Mouse (Mus musculus) hindbrain, embryonic 13.5 days (tissue): ENCODE measurements at regions not wholly inside any gene's neighbourhood (a gene's known extent, or its start where the extent isn't known, plus 50 kb on each side); places are given as distances from the start of the nearest gene placed in this dataset.

Source experiments
- ATAC-seq: fragments of 200-750 bp; cut with Nextera tagmentation; 2 replicates; pipeline ENCODE4 v1.8.0; 2017; ENCODE audit warnings: moderate TSS enrichment; ENCODE audit not compliant: low FRiP score
- H3K27ac ChIP-seq: fragments of 300-500 bp; sonication (generic); 2 replicates; pipeline ENCODE4 v1.5.1; 2015; ENCODE audit warnings: inconsistent platforms, mild to moderate bottlenecking, moderate library complexity
- H3K27me3 ChIP-seq: fragments of 300-500 bp; sonication (generic); 2 replicates; pipeline ENCODE4 v1.6.1; 2015; ENCODE audit warnings: mild to moderate bottlenecking, inconsistent platforms
- H3K36me3 ChIP-seq: fragments of 300-500 bp; sonication (generic); 2 replicates; pipeline ENCODE4 v1.6.1; 2015; ENCODE audit warnings: mild to moderate bottlenecking, inconsistent platforms
- H3K4me1 ChIP-seq: fragments of 300-500 bp; sonication (generic); replicated peaks from 2 replicates; pipeline ENCODE4 v1.6.1; 2015; ENCODE audit warnings: inconsistent platforms
- H3K4me2 ChIP-seq: fragments of 300-500 bp; sonication (generic); 2 replicates; pipeline ENCODE4 v1.6.1; 2015; ENCODE audit warnings: inconsistent platforms, mild to moderate bottlenecking, moderate library complexity
- H3K4me3 ChIP-seq: fragments of 300-500 bp; sonication (generic); 2 replicates; pipeline ENCODE4 v1.5.1; 2015; ENCODE audit warnings: mild to moderate bottlenecking, inconsistent platforms
- H3K9ac ChIP-seq: fragments of 300-500 bp; sonication (generic); 2 replicates; pipeline ENCODE4 v1.6.1; 2015; ENCODE audit warnings: mild to moderate bottlenecking, inconsistent platforms
- H3K9me3 ChIP-seq: fragments of 300-500 bp; sonication (generic); 2 replicates; pipeline ENCODE4 v1.6.1; 2016; ENCODE audit warnings: inconsistent platforms
- WGBS: fragments of 180-500 bp; shearing (Covaris S2); methylation state at CpG from one replicate; pipeline ENCODE4 v1.1.7; 2015; 5-methylcytosine and 5-hydroxymethylcytosine counted together

DNA sequence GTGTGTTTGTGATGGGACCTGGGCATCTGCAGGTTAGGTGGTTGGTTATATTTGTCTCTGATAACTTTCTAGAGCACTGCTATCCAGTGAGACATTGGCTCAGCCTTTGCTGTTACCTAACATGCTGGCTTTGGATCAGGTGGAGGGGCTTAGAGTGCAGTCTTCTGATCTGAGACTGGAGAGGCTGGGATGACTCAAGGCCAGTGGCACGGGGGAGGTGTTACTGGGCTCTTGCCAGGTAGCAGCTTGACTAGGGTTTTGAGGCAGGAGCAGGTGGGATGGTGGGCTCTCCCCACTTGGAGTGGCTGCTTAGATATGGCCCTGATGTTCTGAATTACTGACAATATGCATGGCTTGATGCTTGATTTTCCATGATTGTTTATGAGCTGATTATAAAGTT is 236.0 kb downstream of the Zfp704 start:
- no peak overlapping the region for H3K9ac ChIP-seq
- H3K4me3 ChIP-seq: no peak overlapping the region
- H3K27me3 ChIP-seq: no peaks in the 10 kb centered on the region
- H3K27ac ChIP-seq: no peak overlapping the region
- no peaks in the 10 kb centered on the region for H3K4me1 ChIP-seq
- 73% methylated on average over 1 of the region's 1 CpGs for WGBS
- no peak overlapping the region for H3K4me2 ChIP-seq
- ATAC-seq: no peak
- H3K36me3 ChIP-seq: no peaks in the 10 kb centered on the region
- no peaks in the 10 kb centered on the region; the same call in 1 of the 2 replicates for H3K9me3 ChIP-seq

DNA sequence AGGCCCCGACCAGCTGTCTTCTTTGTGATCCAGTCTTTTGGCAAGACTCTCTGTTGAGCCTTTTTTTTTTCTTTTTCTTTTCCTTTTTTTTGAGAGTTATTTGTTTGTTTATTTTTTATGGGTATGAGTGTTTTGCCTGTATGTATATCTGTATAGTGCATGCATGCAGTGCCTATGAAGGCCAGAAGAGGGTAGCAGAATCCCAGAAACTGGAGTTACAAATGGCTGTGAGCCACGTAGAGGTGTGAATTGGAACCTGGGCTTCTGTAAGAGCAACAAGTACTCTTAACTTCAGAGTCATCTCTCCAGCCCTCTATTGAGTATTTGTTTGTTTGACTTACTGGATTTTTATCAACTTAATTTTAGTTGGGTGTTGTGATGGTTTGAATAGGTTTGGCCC is 239.8 kb downstream of the Zfp704 start:
- Histone ChIP-seq H3K36me3 (no peaks in the 10 kb centered on the region), H3K9ac (no peak overlapping the region), H3K27me3 (no peaks in the 10 kb centered on the region), H3K4me2 (no peak overlapping the region), H3K9me3 (no peaks in the 10 kb centered on the region), H3K4me3 (no peak overlapping the region), H3K27ac (no peak overlapping the region), H3K4me1 (no peaks in the 10 kb centered on the region)
- ATAC-seq: no peak
- 89% methylated on average over 2 of the region's 2 CpGs for WGBS

DNA sequence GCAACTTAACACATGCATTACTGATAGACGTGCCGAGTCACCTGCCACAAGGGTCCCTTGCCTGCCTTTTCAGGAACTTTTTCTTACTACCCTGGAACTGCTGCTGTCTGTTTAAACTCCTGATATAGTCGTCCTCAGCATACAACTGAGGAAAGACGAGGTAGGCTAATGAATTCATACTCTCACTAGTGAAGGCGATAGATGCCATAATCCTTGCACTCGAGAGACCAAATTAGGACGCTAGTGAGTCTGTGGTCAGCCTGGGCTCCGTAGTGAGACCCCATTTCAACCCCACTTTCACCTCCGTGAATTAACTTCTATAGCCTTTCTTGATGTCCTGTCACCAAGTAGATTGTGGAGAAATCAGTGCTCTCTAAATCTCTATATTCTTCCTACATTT is 244.1 kb downstream of the Zfp704 start:
- no peaks in the 10 kb centered on the region for H3K27me3 ChIP-seq
- 82% methylated on average over 9 of the region's 9 CpGs for WGBS
- no peak overlapping the region for H3K9ac ChIP-seq
- H3K4me2 ChIP-seq: no peak overlapping the region
- H3K27ac ChIP-seq: no peak overlapping the region
- H3K4me3 ChIP-seq: no peak overlapping the region
- ATAC-seq: no peak
- H3K4me1 ChIP-seq: no peaks in the 10 kb centered on the region
- no peaks in the 10 kb centered on the region for H3K36me3 ChIP-seq
- no peaks in the 10 kb centered on the region for H3K9me3 ChIP-seq

DNA sequence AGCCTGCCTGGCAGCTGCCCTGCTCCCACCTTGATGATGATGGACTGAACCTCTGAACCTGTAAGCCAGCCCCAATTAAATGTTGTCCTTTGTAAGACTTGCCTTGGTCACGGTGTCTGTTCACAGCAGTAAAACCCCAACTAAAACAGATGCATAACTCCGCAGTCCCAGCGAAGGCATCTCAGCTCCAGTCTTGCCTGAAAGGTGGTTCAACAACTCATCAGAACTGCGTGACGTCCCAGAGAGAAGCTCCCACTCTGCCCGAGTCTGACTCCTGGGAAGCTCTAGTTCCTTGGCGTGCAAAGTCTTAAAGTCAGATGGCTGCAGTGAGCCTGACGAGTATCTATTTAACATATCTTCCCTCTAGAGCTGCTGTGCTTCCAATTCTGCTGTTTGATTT is 250.7 kb downstream of the Zfp704 start:
- 92% methylated on average over 8 of the region's 8 CpGs for WGBS
- Histone ChIP-seq H3K36me3 (no peaks in the 10 kb centered on the region), H3K9me3 (no peaks in the 10 kb centered on the region), H3K27me3 (no peaks in the 10 kb centered on the region), H3K9ac (no peak overlapping the region), H3K4me2 (no peak overlapping the region), H3K27ac (no peak overlapping the region), H3K4me3 (no peak overlapping the region), H3K4me1 (peaks cover 9% of the 10 kb centered on the region; the same call in 1 of the 2 replicates)
- ATAC-seq: no peak

DNA sequence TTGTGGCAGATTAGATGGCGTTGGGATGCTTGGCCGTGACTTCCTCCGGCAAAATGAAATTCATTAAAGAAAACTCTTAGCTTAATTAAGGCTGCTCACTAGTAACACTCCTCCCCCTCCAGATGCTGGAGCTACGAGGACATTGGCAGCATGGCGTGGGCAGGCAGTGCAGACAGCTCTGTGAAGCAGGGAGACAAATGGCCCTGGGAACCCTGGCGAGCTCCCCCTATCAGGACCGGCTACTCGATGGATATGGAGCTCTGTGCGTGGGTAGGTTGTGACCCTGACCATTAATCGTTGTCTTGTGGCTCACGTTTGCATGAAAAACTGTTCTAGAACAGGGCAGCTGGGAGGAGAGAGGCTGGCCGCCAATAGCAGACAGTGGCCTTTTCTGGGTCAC is 251.8 kb downstream of the Zfp704 start:
- ATAC-seq: peak; percentile 41; the same call in 1 of the 2 replicates

DNA sequence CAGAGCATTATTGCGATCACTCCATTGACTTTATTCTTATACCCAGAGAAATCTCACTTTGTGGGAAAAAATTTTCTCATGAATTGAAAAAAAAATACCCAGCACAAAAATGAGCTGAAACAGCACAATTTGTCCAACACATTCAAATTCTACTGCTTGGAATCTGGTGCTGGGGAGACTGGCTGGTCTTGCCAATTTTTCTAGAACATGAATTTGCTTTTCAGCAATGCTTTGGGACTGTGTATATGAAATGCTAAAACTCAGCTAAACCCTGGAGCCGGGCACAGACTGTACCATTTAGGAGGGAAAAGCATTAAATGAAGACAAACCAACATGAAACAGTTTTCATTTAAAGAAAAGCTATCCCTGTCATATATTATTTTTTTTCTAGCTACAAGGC is 252.2 kb downstream of the Zfp704 start:
- Histone ChIP-seq H3K27me3 (no peaks in the 10 kb centered on the region), H3K4me2 (no peak overlapping the region), H3K27ac (no peak overlapping the region), H3K36me3 (no peaks in the 10 kb centered on the region), H3K4me3 (no peak overlapping the region), H3K9me3 (no peaks in the 10 kb centered on the region), H3K9ac (no peak overlapping the region), H3K4me1 (peaks cover 9% of the 10 kb centered on the region; the same call in 1 of the 2 replicates)
- no peak for ATAC-seq
- 93% methylated on average over 2 of the region's 2 CpGs for WGBS

More for the DNA sequence above, 251.8 kb downstream of the Zfp704 start:
- H3K27ac ChIP-seq: no peak overlapping the region
- H3K9ac ChIP-seq: no peak overlapping the region
- H3K4me2 ChIP-seq: no peak overlapping the region
- H3K36me3 ChIP-seq: no peaks in the 10 kb centered on the region
- H3K4me3 ChIP-seq: no peak overlapping the region
- H3K9me3 ChIP-seq: no peaks in the 10 kb centered on the region
- 37% methylated on average over 12 of the region's 12 CpGs for WGBS
- H3K27me3 ChIP-seq: no peaks in the 10 kb centered on the region
- peaks cover 9% of the 10 kb centered on the region; the same call in 1 of the 2 replicates for H3K4me1 ChIP-seq

DNA sequence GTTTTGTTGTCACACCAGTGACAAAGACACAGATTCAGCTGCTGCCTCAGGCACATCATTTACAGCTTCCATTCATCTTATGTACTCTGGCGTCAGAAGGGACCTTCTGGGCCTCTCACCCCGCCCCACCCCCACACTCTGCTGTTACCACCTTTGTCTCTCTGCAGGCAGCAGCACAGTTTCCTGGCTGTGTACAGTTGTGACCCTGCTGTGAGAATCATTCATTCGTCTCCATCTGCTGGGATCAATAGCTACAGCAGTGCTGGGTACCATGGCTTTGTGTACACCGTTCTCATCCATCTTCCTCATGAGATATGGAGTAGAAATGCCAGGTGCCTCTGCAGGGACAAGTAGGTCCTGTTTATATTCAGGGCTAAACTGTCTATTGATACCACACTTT is 254.0 kb downstream of the Zfp704 start:
- WGBS: 34% methylated on average over 4 of the region's 4 CpGs
- Histone ChIP-seq H3K36me3 (no peaks in the 10 kb centered on the region), H3K4me3 (no peak overlapping the region), H3K27ac (no peak overlapping the region), H3K4me2 (no peak overlapping the region), H3K9me3 (no peaks in the 10 kb centered on the region), H3K4me1 (peaks cover 9% of the 10 kb centered on the region; the same call in 1 of the 2 replicates), H3K27me3 (0 out of 2 replicates have a peak, but pooled peaks cover 3% of the 10 kb centered on the region), H3K9ac (no peak overlapping the region)
- peak; percentile 60; the same call in 1 of the 2 replicates for ATAC-seq

DNA sequence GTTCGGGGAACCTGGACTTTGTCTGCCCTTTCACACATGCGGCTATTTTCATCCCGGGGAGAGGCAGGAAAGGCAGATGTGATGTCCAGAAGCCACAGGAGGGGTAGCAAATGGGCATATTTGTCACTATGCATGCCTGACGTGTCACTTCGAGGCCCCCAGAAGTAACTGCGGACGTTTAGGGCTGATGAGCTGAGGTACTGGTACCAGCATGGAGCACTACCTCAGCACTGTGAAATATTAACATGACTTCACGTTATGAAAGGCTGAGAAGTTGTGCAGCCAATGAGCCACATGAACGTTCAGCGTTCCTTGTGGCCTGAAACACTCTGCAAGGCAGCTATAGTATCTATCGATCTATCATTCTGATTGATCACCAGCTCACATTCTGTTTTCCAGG is 255.1 kb downstream of the Zfp704 start:
- no peak for ATAC-seq
- H3K9ac ChIP-seq: no peak overlapping the region
- no peaks in the 10 kb centered on the region for H3K9me3 ChIP-seq
- no peak overlapping the region for H3K27ac ChIP-seq
- no peak overlapping the region for H3K4me2 ChIP-seq
- H3K4me3 ChIP-seq: no peak overlapping the region
- peaks cover 9% of the 10 kb centered on the region; the same call in 1 of the 2 replicates for H3K4me1 ChIP-seq
- 0 out of 2 replicates have a peak, but pooled peaks cover 3% of the 10 kb centered on the region for H3K27me3 ChIP-seq
- H3K36me3 ChIP-seq: no peaks in the 10 kb centered on the region
- 72% methylated on average over 11 of the region's 11 CpGs for WGBS

DNA sequence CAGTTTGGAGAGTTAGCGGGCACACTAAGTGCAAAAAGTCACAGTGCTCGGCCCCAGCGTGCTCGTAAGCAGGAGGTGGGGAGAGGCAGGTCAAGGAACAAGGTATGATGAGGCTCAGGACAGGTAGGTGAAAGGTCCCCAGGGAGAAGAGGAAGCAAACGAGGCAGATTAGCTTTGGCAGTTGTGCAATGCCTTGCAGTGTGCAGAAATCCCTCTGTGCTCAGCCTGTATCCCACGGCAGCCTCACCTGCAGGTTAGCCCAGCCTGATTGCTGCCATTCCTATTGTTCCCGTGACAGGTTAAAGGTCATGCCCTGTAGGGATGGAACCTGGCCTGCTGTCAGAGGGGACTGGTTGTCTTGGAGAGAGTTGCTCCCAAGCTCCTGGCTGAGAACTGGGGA is 257.6 kb downstream of the Zfp704 start:
- H3K9ac ChIP-seq: no peak overlapping the region
- no peaks in the 10 kb centered on the region for H3K9me3 ChIP-seq
- no peak overlapping the region for H3K4me3 ChIP-seq
- peaks cover 14% of the 10 kb centered on the region for H3K4me1 ChIP-seq
- ATAC-seq: no peak
- peaks cover 17% of the 10 kb centered on the region; the same call in 1 of the 2 replicates for H3K27me3 ChIP-seq
- no peak overlapping the region for H3K27ac ChIP-seq
- 30% methylated on average over 7 of the region's 7 CpGs for WGBS
- no peak overlapping the region for H3K4me2 ChIP-seq
- H3K36me3 ChIP-seq: no peaks in the 10 kb centered on the region

DNA sequence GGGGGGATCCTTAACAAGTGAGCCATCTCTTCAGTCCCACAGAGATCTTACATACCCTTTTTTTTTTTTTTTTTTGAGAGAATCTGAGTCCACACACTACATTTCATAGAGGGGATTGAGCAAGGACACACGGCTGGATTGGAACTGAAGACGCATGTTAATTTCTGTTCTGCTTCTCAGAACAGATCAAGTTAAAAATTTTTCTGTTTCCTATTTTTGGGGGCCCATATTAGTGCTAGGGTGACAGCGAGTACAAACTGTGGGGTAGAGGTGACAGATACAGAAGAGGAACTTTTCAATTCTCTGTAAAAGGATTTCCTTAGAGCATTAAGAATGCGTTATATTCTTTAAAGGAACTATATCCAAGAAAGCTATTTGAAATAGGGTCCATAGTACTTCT is 260.1 kb downstream of the Zfp704 start:
- Histone ChIP-seq H3K9me3 (no peaks in the 10 kb centered on the region), H3K27ac (no peak overlapping the region), H3K4me2 (no peak overlapping the region), H3K36me3 (no peaks in the 10 kb centered on the region), H3K27me3 (peaks cover 27% of the 10 kb centered on the region), H3K9ac (no peak overlapping the region), H3K4me3 (no peak overlapping the region), H3K4me1 (peaks cover 23% of the 10 kb centered on the region)
- WGBS: 87% methylated on average over 4 of the region's 4 CpGs
- no peak for ATAC-seq

DNA sequence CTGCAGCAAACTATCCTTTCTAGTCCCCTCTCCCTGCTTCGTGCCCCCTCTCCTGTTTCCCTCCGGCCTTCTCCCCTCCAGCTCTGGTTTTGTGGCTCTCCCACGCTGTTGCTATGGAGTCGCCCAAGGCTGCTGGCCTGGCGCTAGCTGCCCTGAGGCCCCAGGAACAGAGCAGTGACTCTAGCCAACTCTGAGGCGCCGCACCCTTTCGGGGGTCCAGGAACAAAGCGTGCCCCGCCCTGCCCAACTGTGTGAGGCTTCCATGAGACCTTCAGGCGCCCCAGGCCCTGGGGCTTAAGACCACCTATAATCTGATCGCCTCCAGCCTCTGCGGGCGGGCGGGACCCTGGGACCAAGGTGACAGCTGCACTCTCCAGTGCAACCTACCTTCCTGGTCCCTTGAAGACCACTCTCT is 262.4 kb downstream of the Zfp704 start:
- H3K4me3 ChIP-seq: peak overlapping the region; percentile 56
- peaks cover 27% of the 10 kb centered on the region for H3K4me1 ChIP-seq
- peak overlapping the region; percentile 8; the same call in 1 of the 2 replicates for H3K27ac ChIP-seq
- no peaks in the 10 kb centered on the region for H3K36me3 ChIP-seq
- ATAC-seq: peak; percentile 81
- peak overlapping the region; percentile 97 for H3K4me2 ChIP-seq
- peaks cover 36% of the 10 kb centered on the region for H3K27me3 ChIP-seq
- peak overlapping the region; percentile 80 for H3K9ac ChIP-seq
- no peaks in the 10 kb centered on the region for H3K9me3 ChIP-seq
- 2% methylated on average over 15 of the region's 15 CpGs for WGBS

DNA sequence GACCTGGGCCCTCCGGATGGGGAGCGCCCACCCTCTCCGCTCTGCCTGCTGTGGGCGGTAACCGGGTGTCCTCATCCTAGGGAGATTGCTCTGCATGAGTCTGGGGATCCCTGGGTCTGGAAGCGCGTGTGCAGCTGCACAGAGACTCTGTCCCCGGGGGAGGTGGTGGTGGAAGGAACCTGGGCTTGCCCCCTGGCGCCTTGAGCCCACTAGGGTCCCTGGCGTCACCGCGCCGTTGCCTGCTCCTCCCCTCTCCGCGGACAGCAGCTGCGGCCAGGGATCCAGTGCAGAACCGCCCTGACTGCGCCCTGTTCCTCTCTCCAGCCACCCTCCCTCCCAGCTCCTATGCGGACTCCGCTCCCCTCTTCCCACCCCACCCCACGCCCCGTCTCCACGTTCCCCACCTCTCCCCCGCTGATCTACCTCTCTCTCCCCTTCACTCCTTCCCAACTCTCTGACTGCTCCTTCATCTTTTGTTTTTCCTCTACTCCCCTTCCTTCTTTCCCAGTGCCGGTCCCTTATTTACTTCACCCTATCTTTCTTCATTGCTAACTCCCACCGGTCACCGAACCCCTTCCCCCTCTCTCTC is 262.9 kb downstream of the Zfp704 start:
- Histone ChIP-seq H3K27ac (peak overlapping the region; percentile 44; the same call in 1 of the 2 replicates), H3K4me3 (peak overlapping the region; percentile 56), H3K9me3 (no peaks in the 10 kb centered on the region), H3K4me2 (peak overlapping the region; percentile 97), H3K4me1 (peaks cover 27% of the 10 kb centered on the region), H3K36me3 (no peaks in the 10 kb centered on the region), H3K9ac (peak overlapping the region; percentile 80), H3K27me3 (peaks cover 34% of the 10 kb centered on the region)
- WGBS: under 1% methylated on average over 24 of the region's 27 CpGs
- ATAC-seq: peak; percentile 85

DNA sequence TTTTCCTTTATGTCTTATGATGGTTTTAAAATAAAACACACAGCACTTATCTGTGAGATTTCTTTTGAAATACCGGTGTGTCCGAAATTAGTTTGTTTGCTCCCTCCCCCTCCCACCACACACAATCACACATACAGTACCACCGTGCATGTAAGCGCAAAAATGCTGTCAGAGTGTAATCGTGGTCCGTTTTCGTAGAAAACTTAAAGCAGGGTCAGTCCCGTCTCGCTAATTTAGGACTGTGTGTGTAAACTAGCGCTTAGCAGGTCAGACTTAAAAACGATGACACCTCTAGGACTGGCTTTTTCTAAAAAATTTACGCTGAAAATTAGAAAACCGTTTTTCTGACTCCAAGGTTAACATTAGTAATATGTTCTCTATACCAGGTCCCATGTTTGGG is 263.5 kb downstream of the Zfp704 start:
- peak; percentile 22; the same call in 1 of the 2 replicates for ATAC-seq
- Histone ChIP-seq H3K27me3 (peaks cover 34% of the 10 kb centered on the region), H3K4me3 (peak overlapping the region; percentile 56), H3K36me3 (no peaks in the 10 kb centered on the region), H3K9me3 (no peaks in the 10 kb centered on the region), H3K27ac (no peak overlapping the region), H3K9ac (peak overlapping the region; percentile 80; the same call in 1 of the 2 replicates), H3K4me1 (peaks cover 30% of the 10 kb centered on the region), H3K4me2 (peak overlapping the region; percentile 97)
- 2% methylated on average over 13 of the region's 13 CpGs for WGBS
